Mouse (Mus musculus): ENCODE measurements around the gene Psmd13. TPM values are rescaled to one million over a fixed set of nuclear protein-coding genes. Genes with fewer than 3 reads are reported as not detected.

Psmd13 gene
- 100 to 1,000 TPM; 119 to 120 TPM for total RNA-seq (2021)

GRCm38 (mm10) chr7:140881696-140882468 is at the start of gene Psmd13, which contains the start of gene Sirt3:
Gene Psmd13 (plus strand): TSS chr7:140881968.
Gene Sirt3 (minus strand): TSS chr7:140882309.
- peak; percentile 96 for DNase-seq

- no peak for DNase-seq
Observed at GRCm38 (mm10) chr7:140833341-140833740, 48.4 kb upstream of the Psmd13 start.

GRCm38 (mm10) chr7:140834968-140835757 is 46.6 kb upstream of the Psmd13 start, which contains the start of gene Urah:
Gene Urah (plus strand): TSS chr7:140835018.
- DNase-seq = no peak

GRCm38 (mm10) chr7:140835758-140836087 is 46.0 kb upstream of the Psmd13 start:
- no peak for DNase-seq

- no peak for DNase-seq
Observed at GRCm38 (mm10) chr7:140836243-140837115, 45.3 kb upstream of the Psmd13 start.

GRCm38 (mm10) chr7:140839556-140839955 is 42.2 kb upstream of the Psmd13 start:
- DNase-seq = no peak

GRCm38 (mm10) chr7:140840750-140841735 is 40.7 kb upstream of the Psmd13 start:
- no peak for DNase-seq

GRCm38 (mm10) chr7:140843806-140844205 is 38.0 kb upstream of the Psmd13 start:
- no peak for DNase-seq

GRCm38 (mm10) chr7:140844905-140845665 is 36.7 kb upstream of the Psmd13 start, which contains the start of gene Scgb1c1:
Gene Scgb1c1 (plus strand): TSS chr7:140845547.
- DNase-seq = peak; percentile 97

- no peak for DNase-seq
Observed at GRCm38 (mm10) chr7:140845683-140846082, 36.1 kb upstream of the Psmd13 start.

GRCm38 (mm10) chr7:140846676-140847075 is 35.1 kb upstream of the Psmd13 start:
- DNase-seq = no peak

GRCm38 (mm10) chr7:140847755-140848580 is 33.8 kb upstream of the Psmd13 start, which contains the start of gene Odf3:
Gene Odf3 (plus strand): TSS chr7:140847805.
- DNase-seq = peak; percentile 49

GRCm38 (mm10) chr7:140848591-140848990 is 33.2 kb upstream of the Psmd13 start:
- no peak for DNase-seq

- no peak for DNase-seq
Observed at GRCm38 (mm10) chr7:140851916-140852315, 29.9 kb upstream of the Psmd13 start.

GRCm38 (mm10) chr7:140853386-140853785 is 28.4 kb upstream of the Psmd13 start:
- no peak for DNase-seq

- DNase-seq = no peak
Observed at GRCm38 (mm10) chr7:140854483-140854882, 27.3 kb upstream of the Psmd13 start.

GRCm38 (mm10) chr7:140855181-140855580 is 26.6 kb upstream of the Psmd13 start:
- no peak for DNase-seq

- DNase-seq = peak; percentile 82
Observed at GRCm38 (mm10) chr7:140855860-140856784, 25.6 kb upstream of the Psmd13 start, which contains the start of gene Gm45785. Gene Gm45785 (minus strand): TSS chr7:140856331.

Data from heart, postnatal 4 days (tissue).